Mouse (Mus musculus) mouse trophoblast stem cell (cell line): ENCODE results near the gene Id3.

Experiments used
- in situ Hi-C, 2 experiments: fragments of 300-500 bp; cut with MseI, MboI; formaldehyde crosslinking; loops; 2 replicates in 1 of 2; 3 replicates in 1 of 2; pipeline ENCODE4 v1.15.1; 2025

The Id3 gene

GRCm38 (mm10) chr4:136177612-136178474 is 34.5 kb downstream of the Id3 start:
- in situ Hi-C loops, result no loop called here

GRCm38 (mm10) chr4:136178475-136178921 is 35.2 kb downstream of the Id3 start:
- in situ Hi-C loops, result no loop called here

- in situ Hi-C loops, result no loop called here
These were observed 36.2 kb downstream of the Id3 start for GRCm38 (mm10) chr4:136179456-136179855.

GRCm38 (mm10) chr4:136179998-136180397 is 36.7 kb downstream of the Id3 start:
- in situ Hi-C loops, result no loop called here

- in situ Hi-C loops, result no loop called here
These were observed 37.4 kb downstream of the Id3 start for GRCm38 (mm10) chr4:136180408-136181330.

- in situ Hi-C loops, result no loop called here
These were observed 38.1 kb downstream of the Id3 start for GRCm38 (mm10) chr4:136181367-136181766.

GRCm38 (mm10) chr4:136185375-136185774 is 42.1 kb downstream of the Id3 start:
- in situ Hi-C loops, result no loop called here

GRCm38 (mm10) chr4:136186315-136186714 is 43.0 kb downstream of the Id3 start:
- in situ Hi-C loops, result no loop called here

GRCm38 (mm10) chr4:136186739-136187472 is 43.6 kb downstream of the Id3 start:
- in situ Hi-C loops, result no loop called here

GRCm38 (mm10) chr4:136188973-136189737 is 45.9 kb downstream of the Id3 start:
- in situ Hi-C loops, result no loop called here

- in situ Hi-C loops, result no loop called here
These were observed 46.6 kb downstream of the Id3 start for GRCm38 (mm10) chr4:136189912-136190311.

GRCm38 (mm10) chr4:136193571-136193970 is 50.3 kb downstream of the Id3 start:
- in situ Hi-C loops, result no loop called here

GRCm38 (mm10) chr4:136195029-136195428 is 51.7 kb downstream of the Id3 start:
- in situ Hi-C loops, result loop anchor here in 1 of 2 experiments (5.0 kb wide), 1 partner anchor 33 kb away; no protein-coding TSS in a partner anchor
